Mouse (Mus musculus) heart, embryonic 16.5 days (tissue): Measurements from ENCODE around the gene B3gat3. TPM values are rescaled to one million over a fixed set of nuclear protein-coding genes. Genes with fewer than 3 reads are reported as not detected.

Experiments used
- microRNA-seq: library from miRNA; unstranded; fragments of <30 nt; microRNA quantifications from one replicate; pipeline ENCODE4, GENCODE M21; 2017
- polyA plus RNA-seq: library from polyadenylated mRNA; unstranded; fragments of >200 nt; fragmentation: Nextera tagmentation; extraction: Ambion mirVana; gene quantifications from 2 replicates; pipeline ENCODE4 v1.2.1, GENCODE M21; 2015

Gene B3gat3
- polyA plus RNA-seq, 1 experiment from 2014 or later = 32.7 TPM

Small RNA genes lying within 50 kb of the gene (microRNA-seq; reads per million reads assigned to microRNA genes)
- gene Mir5136 = not detected

Other genes starting within 250 kb of the B3gat3 start
- gene Slc3a2, start 197.0 kb upstream of the B3gat3 start, polyA plus RNA-seq = 66.4 and 68.8 TPM in 2 replicates
- gene Wdr74, start 184.5 kb upstream of the B3gat3 start, polyA plus RNA-seq = 53.5 and 54.9 TPM in 2 replicates
- 0.63 and 0.74 TPM in 2 replicates for gene 1700092M07Rik, start 179.7 kb upstream of the B3gat3 start, polyA plus RNA-seq
- 91.5 and 91.7 TPM in 2 replicates for gene Stx5a, start 179.0 kb upstream of the B3gat3 start, polyA plus RNA-seq
- 134 and 145 TPM in 2 replicates for gene Nxf1, start 163.3 kb upstream of the B3gat3 start, polyA plus RNA-seq
- gene Tmem223, start 149.4 kb upstream of the B3gat3 start, polyA plus RNA-seq = 138 and 158 TPM in 2 replicates
- gene Tmem179b, start 145.9 kb upstream of the B3gat3 start, polyA plus RNA-seq = 57.1 and 60.9 TPM in 2 replicates
- 17.4 and 19.3 TPM in 2 replicates for gene Taf6l, start 134.0 kb upstream of the B3gat3 start, polyA plus RNA-seq
- 126 and 128 TPM in 2 replicates for gene Polr2g, start 121.8 kb upstream of the B3gat3 start, polyA plus RNA-seq
- 3.5 and 4.3 TPM in 2 replicates for gene Zbtb3, start 117.8 kb upstream of the B3gat3 start, polyA plus RNA-seq
- gene Ttc9c, start 101.0 kb upstream of the B3gat3 start, polyA plus RNA-seq = 35.5 and 37.7 TPM in 2 replicates
- 3.2 and 3.3 TPM in 2 replicates for gene Hnrnpul2, start 100.4 kb upstream of the B3gat3 start, polyA plus RNA-seq
- not detected in 2 replicates for gene AC129217.1, start 90.6 kb upstream of the B3gat3 start, polyA plus RNA-seq
- 43.9 and 44.3 TPM in 2 replicates for gene Bscl2, start 82.9 kb upstream of the B3gat3 start, polyA plus RNA-seq
- gene Gng3, start 81.2 kb upstream of the B3gat3 start, polyA plus RNA-seq = 1.2 and 1.4 TPM in 2 replicates
- gene Lrrn4cl, start 69.6 kb upstream of the B3gat3 start, polyA plus RNA-seq = 1.9 and 2.8 TPM in 2 replicates
- 130 and 133 TPM in 2 replicates for gene Ubxn1, start 48.9 kb upstream of the B3gat3 start, polyA plus RNA-seq
- 62.7 and 64.0 TPM in 2 replicates for gene Uqcc3, start 39.5 kb upstream of the B3gat3 start, polyA plus RNA-seq
- 25.2 and 42.5 TPM in 2 replicates for gene Lbhd1, start 36.6 kb upstream of the B3gat3 start, polyA plus RNA-seq
- not detected in 2 replicates for gene Gm49403, start 36.4 kb upstream of the B3gat3 start, polyA plus RNA-seq
- gene 1810009A15Rik, start 31.5 kb upstream of the B3gat3 start, polyA plus RNA-seq = 39.7 and 54.5 TPM in 2 replicates
- gene Gm49416, start 31.4 kb upstream of the B3gat3 start, polyA plus RNA-seq = not detected in 2 replicates
- 24.8 and 27.6 TPM in 2 replicates for gene Ints5, start 27.4 kb upstream of the B3gat3 start, polyA plus RNA-seq
- 56.7 and 62.6 TPM in 2 replicates for gene Ganab, start 22.3 kb upstream of the B3gat3 start, polyA plus RNA-seq
- gene Rom1, start 9.0 kb downstream of the B3gat3 start, polyA plus RNA-seq = 2.2 and 2.4 TPM in 2 replicates
- gene Eml3, start 9.2 kb downstream of the B3gat3 start, polyA plus RNA-seq = 16.0 and 17.2 TPM in 2 replicates
- 92.1 and 96.0 TPM in 2 replicates for gene Mta2, start 21.5 kb downstream of the B3gat3 start, polyA plus RNA-seq
- gene Tut1, start 33.5 kb downstream of the B3gat3 start, polyA plus RNA-seq = 17.5 and 18.4 TPM in 2 replicates
- gene Eef1g, start 46.7 kb downstream of the B3gat3 start, polyA plus RNA-seq = 239 and 240 TPM in 2 replicates
- 28.7 and 36.5 TPM in 2 replicates for gene Ahnak, start 68.9 kb downstream of the B3gat3 start, polyA plus RNA-seq
- gene Scgb1a1, start 167.6 kb downstream of the B3gat3 start, polyA plus RNA-seq = 0.91 and 1.8 TPM in 2 replicates
- gene Asrgl1, start 215.3 kb downstream of the B3gat3 start, polyA plus RNA-seq = 18.9 and 21.6 TPM in 2 replicates